Mouse (Mus musculus) thymus, postnatal 14 days (tissue): ENCODE measurements around the gene Zfp113.
"Not testable (repeated sequence)": the region's sequence is repeated elsewhere in the genome, so short reads cannot be mapped to it uniquely, and the experiment has no call there.

ENCODE experiments used
- DNase-seq: peaks from one replicate; pipeline ENCODE4 v3.0.0; 2021

The Zfp113 gene

DNA sequence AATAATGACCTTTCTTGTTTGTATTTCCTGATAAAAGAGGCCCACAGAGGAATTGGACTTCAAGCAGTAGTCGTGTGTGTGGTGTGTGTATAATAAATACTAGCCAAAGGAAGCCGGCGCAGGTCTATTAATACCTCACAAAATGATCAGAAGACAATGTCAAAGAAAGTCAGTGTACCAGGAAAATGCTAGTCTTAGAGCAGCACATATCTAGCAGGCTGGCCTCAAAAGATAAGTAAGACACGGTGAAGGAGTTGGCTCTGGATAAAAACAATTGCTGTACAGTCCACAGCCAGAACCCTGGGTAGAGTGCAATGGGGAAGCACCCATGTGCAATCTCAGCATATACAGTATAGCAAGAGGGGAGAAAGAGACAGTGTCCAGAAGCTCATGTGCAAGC, 18.3 kb downstream of the Zfp113 start:
- DNase-seq = no peak

DNA sequence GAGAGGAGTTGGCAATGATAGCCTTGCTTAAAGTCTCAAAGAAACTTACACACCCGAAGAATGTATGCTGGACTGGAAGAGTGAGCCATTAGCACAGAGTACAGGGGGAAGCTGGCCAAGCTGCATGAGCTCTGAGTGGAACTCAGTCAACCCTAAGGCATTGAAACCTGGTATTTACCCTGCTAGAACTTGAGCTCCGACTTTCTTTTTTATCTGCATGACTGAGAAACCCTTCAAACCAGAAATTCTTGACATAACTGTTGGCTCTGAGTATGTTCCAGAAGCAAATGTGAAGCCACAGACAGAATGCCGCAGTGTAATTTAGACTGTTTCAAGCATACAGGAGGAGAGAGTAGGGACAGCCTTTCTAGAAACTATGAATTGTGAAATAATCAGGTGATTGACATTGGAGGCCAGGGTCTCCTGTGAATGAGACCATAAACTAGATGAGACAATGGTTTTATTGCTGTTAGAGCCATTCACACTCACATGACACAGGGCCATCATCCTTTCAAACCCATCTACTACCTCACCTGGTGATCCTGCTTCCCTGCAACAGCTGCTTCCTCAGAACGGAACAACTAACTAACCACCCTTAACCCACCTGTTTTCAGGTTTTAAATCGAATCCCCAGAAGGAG, 23.0 kb downstream of the Zfp113 start:
- no peak for DNase-seq

DNA sequence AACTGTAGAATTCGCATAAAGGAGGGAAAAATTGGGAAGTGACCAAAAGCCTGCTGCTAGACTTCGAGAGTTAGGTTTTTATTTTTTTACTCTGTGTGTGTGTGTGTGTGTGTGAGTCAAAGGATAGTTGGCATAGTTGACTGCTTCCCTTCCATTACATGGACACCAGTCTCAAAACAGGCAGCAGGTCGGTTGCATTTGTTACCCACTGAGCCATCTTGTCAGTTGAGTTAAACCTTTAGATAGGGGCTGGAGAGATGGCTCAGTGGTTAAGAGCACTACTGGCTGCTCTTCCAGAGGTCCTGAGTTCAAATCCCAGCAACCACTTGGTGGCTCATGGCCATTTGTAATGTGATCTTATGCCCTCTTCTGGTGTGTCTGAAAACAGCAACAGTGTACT, 37.5 kb downstream of the Zfp113 start:
- DNase-seq = no peak

- DNase-seq = no peak
Measured at GRCm38 (mm10) chr5:138117199-138118015, 38.1 kb downstream of the Zfp113 start.

GRCm38 (mm10) chr5:138116255-138117198, 39.0 kb downstream of the Zfp113 start, which contains the start of gene Zscan21:
Gene Zscan21, plus strand, starts transcription at chr5:138116903.
- DNase-seq = peak; percentile 92

- DNase-seq = not testable (repeated sequence)
Measured at GRCm38 (mm10) chr5:138109847-138110396, 45.6 kb downstream of the Zfp113 start.

DNA sequence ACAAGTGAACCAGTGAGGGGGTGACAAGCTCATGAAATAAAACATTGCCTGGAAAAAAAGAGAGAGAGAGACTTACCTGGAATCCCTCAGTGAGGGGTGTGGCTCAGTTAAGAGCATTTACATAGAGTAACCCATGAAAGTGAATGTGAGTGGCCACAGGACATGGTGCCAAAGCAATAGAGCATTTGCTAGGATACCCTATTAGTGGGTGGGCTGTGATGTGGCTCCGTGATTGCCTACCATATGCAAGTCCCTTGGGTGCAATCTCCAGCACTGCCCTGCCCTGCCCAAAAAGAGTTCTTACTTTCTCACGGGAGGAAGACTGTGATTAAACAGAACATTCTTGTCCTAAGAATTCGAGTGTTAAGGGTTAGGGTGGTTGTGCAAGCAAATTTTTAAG, 48.4 kb downstream of the Zfp113 start:
- DNase-seq = no peak

GRCm38 (mm10) chr5:138104976-138105375, 50.6 kb downstream of the Zfp113 start:
- no peak for DNase-seq

DNA sequence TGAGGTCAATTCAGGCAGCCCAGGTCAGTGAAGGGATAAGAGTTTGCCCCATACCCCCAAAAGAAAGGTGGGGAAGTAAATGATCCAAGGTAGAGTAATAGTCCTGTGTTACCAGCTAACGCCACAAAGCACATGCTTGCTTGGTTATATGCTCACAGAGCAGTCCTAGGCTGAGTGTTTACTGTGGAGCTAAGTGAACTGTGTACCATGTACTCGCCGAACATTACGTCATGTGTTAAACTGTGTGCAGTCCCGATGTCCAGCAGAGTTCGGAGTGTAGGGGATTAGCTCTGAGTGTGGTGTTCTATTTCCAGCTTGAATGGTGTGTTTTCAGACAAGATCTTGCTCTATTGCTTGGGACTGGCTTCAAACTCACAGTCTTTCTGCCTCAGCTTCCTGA, 61.1 kb downstream of the Zfp113 start:
- DNase-seq = no peak

GRCm38 (mm10) chr5:138092771-138093170, 62.8 kb downstream of the Zfp113 start:
- DNase-seq = no peak

DNA sequence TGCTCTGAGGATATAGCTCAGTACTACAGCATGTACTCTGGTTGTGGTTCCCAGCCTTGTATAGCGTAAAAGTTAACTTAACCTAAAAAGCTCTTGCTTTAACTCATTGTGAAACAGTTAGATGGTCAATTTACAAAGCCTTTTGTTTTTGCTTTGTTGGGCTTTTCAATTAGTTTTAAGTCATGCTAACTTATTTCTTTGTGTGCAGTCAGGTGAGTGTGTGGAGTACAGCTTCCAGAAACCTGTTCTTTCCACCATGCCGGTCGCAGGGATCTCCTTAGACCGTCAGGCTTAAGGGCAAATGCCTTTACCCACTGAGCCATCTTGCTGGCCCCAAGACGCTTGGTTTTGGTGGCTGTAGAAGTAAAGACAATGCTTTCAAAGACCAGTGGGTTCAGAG, 64.8 kb downstream of the Zfp113 start:
- no peak for DNase-seq

DNA sequence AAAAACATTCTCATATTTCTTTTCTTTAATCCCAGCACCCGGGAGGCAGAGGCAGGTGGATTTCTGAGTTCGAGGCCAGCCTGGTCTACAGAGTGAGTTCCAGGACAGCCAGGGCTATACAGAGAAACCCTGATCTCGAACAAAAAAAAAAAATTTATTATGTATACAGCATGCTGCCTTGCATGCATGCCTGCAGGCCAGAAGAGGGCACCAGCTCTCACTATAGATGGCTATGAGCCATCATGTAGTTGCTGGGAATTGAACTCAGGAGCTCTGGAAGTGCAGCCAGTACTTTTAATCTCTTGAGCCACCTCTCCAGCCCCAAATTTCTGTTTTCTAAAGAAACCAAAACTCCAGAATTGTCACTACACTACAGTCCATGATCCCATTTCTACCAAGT, 65.3 kb downstream of the Zfp113 start:
- peak; percentile 21 for DNase-seq
